Mouse (Mus musculus) thymus, postnatal 36 days (tissue): Measurements from ENCODE around the gene Col2a1.

Experiments
- DNase-seq, 2 experiments: peaks; one replicate each; pipeline ENCODE4 v3.0.0; 2022; ENCODE audit warnings: mixed read lengths in 2 of 2

The Col2a1 gene

DNA sequence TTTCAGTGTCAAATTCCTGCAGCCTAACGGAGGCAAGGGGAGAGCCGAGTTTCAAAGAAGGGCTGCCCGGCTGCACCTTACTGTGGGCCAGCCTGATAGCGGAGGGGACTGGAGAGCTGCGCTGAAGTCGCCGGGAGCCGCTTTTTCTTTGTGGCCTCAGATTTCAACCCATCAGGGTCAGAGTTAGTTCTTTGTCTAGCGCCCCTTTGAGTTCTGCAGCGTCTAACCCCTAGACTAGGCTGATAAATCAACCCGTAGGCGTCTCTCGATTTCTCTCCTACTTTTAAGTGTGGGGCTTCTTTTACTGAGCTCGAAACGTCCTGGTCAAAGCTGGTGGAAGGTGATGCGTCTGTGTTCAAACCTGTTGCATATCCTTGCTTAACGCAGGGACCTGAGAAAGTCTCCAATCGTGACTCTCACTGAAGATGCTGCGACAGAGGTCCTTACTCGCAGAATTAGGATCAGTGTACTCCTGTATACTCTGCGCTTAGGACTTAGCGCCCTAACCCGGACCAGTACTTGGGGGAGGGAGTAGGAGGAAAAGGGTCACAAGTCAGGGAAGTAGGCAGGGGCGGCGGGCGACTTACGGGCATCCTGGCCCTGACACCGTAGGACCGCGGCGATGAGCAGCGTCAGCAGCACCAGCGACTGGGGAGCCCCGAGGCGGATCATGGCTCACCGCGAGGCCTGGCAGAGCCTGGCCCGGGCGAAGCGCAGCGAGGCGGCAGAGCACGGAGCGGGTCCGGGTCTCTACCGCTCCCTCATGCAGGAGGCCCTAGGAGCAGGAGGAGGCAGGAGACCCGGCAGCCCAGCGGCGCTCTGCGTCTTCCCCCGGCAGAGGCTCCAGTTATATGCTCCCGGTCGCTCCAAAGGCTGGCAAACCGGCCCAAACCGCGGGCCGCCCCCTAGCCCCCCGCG is at the start of gene Col2a1:
Gene Col2a1 (minus strand): TSS at position 874 of the 918 bp plus-strand sequence.
- DNase-seq = no peak

DNA sequence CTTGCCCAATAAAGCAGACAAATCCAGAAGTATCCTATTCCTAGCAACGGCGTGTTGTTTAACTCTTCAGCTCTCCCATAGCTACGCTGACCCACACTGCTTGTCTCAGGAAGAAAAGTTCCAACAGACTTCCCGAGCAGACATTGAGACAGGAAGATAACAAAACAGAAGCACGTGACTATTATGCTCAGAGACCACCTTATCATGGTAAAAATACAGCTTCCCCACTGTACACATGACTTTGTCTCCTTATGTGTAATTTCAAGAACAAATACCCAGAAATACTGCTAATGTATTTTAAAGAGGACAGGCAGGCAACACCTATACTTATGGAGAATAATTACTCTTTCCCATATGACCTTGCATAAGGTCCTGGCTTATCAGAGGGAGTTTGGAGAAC is 47.2 kb upstream of the Col2a1 start:
- DNase-seq = no peak

DNA sequence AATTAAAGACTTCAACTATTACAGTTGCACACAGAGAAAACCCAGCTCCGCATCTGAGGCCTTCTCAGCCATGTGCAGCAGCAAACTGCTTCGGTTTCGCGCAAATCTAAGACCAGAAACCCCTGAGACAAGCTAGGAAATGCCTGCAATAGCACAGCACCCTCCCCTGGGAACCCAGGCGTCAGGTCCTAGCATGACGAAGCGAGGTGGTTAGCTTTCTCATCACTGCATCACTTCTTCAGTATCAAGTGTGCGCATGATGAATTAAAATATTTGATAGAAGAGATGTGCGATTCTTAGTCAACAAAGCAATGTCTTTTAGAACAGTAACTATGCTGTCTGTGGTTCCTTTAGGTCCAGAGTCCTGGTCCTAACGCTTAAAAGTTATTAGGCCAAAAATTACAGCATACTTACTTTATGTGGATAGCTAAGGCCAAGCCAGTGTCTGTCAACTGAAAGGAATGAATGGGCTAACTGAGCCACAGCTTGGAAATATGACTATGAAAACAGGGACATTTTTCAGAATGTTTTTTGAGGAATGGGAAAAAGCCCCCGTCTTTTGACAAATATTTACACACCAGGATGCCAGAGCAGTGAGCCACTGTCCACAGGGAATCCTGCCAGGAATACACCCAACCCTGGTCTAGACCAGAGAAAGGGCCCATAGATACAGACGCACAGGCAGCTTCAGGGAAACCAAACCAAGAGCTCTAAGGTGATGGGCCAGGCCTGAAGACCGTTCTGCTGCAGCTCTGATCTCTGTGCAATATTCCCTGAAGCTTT is 44.6 kb upstream of the Col2a1 start:
- DNase-seq = no peak

DNA sequence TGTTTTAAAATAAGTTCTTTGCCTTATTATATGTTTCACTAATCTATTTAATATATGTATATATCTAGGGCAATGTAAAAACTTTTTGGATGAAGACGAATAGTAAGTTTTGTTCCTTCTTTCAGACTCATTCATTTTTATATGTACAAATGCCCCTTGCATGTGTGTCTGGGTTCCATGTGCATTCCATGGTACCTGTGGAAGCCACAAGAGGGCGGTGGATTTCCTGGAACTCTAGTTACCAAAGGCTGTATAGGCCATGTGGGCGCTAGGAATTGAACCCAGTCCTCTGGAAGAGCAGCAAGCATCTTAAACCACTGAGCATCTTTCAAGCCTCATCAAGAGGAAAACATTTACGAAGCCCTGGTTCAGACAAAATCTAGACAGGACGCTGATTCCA is 39.9 kb upstream of the Col2a1 start:
- DNase-seq = no peak

DNA sequence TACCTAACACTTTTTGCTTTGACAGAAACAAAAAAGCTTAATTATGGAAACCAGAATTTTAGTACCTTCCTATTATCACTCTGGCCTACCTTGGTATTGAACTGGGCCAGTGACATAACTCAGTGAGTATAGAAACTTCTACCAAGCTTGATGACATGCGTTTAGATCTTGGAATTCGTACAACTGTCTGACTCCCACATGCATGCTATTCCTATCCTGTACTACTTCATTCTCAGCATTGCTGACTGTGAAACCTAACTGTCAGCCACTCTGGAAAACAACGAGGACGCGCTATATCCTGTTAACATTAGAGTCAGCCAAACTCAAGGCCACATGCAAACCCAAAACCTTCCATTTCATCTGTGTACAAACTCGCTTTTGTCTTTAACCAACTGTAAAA is 39.5 kb upstream of the Col2a1 start:
- no peak for DNase-seq

DNA sequence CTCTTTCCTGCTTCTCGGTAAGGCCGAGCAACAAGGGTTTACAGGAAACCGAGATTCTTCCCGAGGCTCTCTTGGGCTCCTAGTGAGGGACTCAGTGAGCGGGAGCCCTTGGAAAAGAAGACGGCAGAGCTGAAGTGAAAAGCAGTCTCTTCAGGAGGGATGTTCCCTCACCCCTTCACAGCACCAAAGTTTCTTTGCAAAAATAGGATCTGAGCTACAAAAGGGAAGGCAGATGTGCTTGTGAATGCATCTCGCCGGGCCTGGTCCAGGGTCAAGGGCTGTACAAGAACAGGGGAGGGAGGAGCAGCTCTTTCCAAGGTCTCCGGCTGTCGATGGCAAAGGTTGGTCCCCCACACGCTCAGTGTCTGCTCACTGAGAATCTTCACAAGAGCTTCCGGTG is 38.0 kb upstream of the Col2a1 start:
- no peak for DNase-seq

DNA sequence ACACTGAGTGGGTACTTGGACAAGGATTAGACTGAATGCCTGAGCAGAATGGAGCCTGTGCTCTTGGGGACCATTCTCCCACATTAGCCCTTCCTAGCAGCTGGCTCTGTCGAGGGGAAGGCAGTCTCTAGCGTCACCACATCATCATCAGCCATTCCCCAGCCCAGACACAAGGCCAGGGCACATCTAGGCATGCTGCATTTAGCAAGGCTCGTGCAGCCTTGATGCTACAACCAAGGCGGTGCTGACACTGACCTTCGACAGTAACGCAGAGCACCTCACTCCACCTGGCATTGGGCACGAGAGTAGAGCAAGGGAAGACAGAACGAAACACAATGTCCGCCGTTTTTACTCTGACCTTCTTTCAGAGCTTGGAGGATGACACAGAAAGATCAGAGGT is 35.2 kb upstream of the Col2a1 start:
- no peak for DNase-seq

DNA sequence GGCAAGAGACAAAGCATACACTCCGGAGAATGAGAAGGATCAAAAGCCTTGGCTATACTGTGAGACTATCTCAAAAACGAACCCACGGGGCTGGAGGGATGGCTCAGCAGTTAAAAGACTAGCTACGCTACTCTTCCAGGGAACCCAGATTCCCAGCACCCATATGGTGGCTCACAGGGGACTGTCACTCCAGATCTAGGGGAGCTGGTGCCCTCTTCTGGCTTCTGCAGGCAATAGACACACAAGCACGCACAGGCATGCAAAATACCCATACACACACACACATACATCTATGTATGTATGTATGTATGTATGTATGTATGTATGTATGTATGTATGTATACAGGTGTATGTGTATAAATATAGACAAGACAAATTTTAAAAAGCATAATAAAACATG is 32.1 kb upstream of the Col2a1 start:
- no peak for DNase-seq

DNA sequence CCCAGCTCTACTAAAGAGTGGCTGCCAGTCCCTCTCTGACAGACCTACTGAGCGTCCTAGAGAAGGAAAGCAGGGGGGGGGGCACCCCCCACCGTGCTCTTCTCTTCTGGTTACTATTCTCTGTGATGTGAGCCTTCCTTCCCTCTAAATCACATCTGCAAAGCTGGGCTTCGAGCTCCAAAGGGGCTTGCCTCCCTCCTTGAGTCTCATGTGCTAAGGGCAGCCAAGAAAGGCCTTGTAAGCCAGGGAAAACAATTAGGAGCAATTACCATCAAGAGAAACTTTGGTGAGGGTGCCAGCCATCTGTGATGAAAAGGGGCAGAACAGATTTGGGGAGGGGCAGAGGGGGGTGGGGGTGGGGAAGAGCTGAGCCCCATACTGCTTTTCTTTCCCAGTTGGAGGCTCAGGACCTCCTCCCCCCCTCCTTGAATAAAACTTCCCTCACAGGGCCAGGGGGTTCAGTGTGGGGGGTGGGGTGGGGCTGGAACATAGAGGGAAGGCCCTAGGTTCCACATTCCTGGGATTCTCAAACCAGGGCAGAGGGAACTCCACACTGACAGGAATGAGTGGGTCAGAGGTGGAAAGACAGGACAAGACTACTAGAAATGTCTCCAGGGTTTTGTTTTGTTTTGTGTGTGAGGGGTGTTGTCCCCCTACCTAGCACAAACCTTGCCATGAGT is 30.7 kb upstream of the Col2a1 start:
- DNase-seq = no peak

DNA sequence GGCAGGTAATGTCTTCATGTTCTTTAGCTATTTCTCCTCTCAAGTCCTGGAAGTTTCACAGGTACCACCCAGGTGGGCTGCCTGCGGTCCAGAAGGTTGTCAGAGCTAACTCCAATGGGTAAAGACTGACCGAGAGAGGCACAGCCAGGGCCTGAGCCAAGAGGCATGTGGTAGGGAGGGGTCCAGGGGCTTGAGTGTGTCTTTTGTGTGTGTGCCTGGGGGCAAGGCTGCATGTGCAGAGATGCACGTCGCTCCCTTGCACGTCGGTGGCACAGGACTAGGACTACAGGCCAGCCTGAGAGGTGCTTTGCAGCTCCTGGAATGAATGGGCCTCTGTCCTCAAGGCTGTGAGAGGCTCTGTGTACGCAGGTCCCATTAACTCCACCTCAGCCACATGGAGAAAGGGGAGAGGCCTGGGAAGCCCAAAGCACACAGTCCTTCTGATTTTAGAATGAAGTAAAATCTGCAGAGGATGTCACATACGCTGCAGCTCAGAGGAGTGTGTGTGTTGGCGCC is 28.8 kb upstream of the Col2a1 start:
- DNase-seq = no peak

DNA sequence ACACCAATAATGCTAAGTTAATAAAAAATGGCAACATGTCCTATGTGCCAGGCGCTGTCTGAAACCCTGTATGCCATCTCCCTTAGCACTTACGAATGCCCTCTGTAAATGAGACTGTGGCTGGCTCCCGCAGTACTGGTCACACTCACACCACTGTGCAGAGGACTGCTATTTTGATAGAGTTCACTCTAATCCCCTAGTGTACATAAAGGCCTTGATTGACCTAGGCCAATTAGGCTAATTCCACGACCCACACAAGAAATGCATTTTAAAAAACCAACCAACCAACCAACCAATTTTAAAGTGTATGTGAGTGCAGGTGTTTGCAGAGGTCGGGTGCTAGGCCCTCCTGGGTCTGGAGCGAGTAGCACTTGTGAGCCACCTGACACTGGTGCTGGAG is 25.3 kb upstream of the Col2a1 start:
- DNase-seq = no peak

DNA sequence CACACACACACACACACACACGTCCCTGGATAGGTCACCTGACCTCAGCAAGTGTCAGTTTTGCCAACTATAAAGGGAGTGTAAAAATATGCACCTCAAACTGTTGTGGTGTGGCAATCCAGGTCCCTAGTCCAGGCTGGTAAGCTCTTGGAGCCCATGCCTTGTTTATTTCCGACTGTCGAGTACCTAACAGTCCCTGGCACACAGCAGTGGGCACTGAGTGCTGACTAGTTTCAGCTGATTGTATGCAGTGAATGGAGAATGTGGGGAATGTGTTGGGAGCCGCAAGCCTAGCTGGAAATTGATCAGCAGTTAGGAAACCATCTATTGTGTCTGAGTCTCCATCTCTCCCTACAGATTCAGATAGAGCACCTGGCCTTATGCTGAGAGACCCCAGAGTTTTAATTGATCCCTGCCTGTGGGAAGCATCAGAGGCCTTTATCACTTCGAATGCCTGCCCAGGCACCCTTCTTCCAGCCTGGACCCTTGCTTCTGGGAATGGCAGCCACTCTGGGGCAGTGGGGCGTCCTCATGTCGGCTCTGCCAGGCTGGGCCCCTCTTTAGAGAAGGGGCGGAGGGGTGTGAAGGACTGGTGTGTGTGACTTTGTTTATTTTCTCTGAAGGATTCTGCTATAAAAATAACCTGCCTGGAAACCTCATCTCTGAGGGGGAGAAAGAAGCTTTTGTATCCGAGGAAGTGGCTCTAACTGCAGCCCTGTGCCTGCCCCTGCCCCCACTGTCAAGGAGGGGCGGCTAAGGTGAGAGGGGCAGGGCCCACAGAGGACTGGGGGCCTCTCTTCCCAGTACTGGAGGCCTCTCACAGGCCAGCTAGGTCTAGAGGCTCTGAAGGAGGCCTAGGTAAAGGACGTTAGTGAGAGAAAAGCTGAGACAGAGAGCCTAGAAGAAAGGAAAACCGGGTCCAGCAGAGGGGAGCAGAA is 22.7 kb upstream of the Col2a1 start:
- DNase-seq = no peak

DNA sequence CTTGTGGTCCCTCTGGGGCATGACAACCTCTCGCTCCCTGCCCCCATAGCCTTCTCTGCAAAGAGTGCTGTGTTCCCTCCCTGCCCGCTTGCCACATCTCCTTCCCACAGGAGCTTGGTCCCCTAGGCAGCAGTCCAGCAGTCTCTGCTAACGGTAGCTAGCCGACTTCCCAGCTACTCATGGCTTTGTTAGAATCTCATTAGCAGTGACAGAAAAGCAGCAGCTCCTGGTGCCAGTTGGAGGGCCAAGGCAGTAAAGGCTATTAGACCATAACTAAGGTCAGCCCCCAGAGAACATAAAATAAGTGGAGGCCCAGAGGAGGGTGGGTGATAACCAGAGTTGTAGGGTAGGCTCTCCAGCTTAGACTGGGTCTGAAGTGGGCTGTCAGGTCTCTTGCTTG is 21.1 kb upstream of the Col2a1 start:
- no peak for DNase-seq

DNA sequence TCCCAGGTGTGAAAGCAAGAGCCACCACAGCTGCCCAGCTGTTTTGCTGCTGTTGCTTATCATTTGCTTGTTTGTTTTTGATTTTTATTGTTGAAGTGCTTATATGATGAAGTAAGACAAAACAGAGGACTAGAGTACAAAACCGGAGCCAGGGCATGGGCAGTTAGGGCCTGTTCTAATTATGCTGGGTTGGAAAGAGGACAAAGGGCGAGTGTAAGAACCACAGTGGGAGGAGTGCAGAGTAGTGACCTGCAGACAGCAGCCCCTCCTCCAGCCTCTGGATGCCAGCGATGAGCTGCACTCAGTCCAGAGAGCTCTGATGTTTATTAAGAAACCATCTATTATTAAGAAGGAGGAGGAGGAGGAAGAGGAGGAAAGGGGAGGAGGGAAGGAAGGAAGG is 18.6 kb upstream of the Col2a1 start:
- DNase-seq = no peak

DNA sequence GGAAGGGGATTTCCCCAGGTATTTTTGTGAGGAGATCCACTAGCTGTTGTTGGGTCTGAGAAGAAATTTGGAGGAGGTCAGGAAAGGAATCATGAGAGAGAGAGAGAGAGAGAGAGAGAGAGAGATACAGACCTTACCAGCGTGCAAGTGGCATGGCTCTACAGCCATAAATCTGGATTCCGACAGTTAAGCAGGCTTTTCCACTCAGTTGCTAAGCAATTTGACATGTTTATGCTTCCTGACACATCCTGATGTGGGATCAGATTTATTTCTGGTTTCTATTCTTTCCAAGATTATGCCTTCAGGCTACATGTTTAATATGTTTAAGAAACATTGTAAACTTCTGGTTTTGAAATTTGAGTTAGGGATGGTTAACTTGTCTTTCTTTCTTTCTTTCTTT is 17.4 kb upstream of the Col2a1 start:
- DNase-seq = no peak

DNA sequence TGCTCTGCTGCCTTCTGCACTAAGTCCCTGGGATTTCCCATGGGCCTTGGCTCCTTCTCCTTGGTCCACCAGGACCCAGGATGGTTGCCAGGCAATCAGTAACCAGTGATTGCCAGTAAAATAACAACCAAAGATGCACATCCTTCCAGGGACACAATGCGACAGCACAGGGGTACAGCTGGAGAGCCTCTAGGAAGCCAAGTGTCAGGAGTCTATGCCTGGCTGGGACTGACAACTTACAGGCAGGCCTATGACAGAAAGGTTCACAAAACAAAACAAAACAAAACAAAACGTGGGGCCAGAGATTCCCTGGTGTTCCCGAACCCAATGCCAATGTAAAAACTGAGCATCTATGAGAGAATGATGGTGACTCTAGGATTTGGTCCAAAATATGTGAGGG is 14.6 kb upstream of the Col2a1 start:
- no peak for DNase-seq

DNA sequence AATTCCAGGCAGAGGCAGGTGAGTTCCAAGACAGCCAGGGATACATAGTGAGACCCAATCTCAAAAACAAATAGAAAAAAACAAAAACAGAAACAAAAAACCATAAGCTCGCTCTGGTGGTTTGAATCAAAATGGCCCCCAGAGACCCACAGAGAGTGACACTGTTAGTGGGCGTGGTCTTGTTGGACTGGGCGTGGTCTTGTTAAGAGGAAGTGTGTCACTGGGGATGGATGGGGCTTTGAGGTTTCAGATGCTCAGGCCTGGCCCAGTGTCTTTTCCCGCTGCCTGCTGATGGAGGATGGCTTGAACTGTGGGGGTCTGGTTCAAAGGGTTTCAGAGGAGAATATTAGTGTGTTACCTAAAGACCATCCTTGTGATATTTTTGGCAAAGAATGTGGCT is 13.4 kb upstream of the Col2a1 start:
- DNase-seq = no peak

DNA sequence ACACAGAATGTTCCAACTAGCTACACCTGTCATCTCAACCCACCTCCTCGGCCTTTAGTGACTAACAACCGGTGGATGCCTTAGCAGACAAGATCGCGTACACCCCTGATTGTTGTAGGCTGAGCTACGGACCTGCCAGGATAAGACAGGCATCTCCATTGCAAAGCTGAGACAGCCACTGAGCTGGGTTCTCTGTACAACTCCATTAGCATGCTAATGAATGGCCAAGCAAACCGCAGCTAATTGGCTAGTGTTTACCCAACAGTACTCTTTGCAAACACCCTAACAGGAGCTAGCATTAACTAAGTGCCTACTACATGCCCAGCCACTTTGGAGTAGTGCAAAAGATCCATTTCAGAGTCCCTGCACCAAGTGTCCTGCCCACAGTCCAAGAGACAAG is 8.3 kb upstream of the Col2a1 start:
- DNase-seq = no peak

DNA sequence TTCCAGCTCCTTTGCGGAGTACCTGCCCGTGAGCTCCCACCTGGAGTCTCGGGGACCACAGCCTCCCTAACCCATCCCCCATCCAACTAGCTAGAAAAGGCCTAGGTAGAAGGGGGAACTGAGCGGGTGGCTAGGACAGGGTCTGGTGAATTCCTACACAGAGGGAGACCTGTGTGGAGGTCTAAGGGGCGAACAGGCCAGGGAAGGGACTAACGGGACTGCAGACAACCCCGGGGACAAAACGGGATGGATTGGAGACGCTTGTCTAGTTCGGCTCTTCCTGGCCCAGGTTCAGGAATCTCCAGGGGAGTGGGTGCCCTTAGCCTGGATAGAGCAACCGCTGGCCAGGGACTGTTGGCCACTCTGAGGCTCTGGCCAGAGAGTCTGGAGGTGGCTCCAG is 686 bp upstream of the Col2a1 start:
- no peak for DNase-seq

DNA sequence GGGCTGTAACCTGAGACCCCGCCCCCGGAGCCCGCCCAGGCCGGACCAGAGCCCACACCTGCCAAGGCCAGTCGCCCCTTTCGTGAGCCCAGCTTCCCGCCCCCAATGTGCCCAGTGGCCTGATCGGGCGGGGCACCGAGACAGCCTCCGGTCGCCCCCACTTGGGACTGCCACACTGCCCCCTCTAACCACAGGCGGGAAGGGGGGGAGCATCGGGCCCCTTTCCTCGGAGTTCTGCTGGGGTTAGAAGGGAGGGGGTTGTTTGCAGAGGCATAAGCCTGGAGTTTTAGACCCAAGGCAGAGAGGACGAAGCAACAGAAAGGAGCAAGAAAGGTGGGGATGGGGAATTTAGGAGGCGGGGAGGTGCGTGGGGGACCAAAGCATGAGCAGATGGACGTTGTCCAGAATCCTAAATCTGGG is 255 bp upstream of the Col2a1 start:
- no peak for DNase-seq

DNA sequence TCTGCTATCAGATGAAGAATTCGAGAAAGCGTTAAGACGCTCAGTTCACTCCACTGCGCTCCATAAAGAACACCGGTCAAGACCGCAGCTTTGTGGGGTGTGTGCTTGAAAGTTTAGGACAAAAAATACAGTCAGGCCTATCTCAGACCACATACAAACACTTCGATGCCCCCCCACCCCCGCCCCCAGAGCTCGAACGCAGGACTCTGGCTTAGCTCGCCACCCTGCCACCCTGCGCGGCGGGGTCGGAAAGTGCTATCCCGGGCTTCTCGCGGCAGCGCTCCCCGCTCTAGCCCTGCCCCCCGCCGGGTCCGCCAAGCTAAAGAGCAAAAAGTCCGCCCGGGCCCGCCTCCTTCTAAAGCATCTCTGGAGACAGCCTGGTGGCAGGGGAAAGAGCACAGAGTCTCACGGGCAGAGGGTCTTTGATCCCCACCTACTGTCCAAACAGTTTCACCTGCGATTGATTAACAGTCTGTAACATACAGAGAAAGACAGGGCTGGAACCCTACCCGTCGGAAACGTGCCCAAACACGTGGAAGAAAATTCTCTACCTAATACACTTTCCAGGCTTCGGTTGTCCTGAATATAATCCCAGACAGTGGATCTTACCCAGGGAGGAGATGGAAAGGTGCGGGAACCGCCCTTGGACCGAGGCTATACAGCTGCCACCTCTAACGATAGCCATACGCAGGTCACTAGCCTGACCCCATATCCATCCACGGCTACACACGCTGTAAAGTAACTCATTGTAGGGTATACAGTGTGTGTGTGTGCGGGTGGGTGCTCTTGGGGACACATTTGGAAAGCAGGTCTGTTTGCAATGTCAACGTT is 1.3 kb downstream of the Col2a1 start:
- no peak for DNase-seq
